Mouse (Mus musculus) left cerebral cortex, adult 8-10 months (tissue): Measurements from ENCODE around the gene Mfsd4a. TPM values are rescaled to one million over a fixed set of nuclear protein-coding genes. Genes with fewer than 3 reads are reported as not detected.
A peak's percentile ranks its signal among the peaks of the same experiment; 100 is the strongest.

Source experiments
- DNase-seq, 2 experiments: peaks; one replicate each; pipeline ENCODE4 v3.0.0; 2022; ENCODE audit warnings: low spot score in 2 of 2
- total RNA-seq, 4 experiments: library from RNA; stranded (reverse); gene quantifications; 2 replicates each; pipeline ENCODE4 v1.2.4; 2022

Mfsd4a gene
- total RNA-seq, 4 experiments from 2014 or later = 77.0 to 100 (median 85.0) TPM

DNA sequence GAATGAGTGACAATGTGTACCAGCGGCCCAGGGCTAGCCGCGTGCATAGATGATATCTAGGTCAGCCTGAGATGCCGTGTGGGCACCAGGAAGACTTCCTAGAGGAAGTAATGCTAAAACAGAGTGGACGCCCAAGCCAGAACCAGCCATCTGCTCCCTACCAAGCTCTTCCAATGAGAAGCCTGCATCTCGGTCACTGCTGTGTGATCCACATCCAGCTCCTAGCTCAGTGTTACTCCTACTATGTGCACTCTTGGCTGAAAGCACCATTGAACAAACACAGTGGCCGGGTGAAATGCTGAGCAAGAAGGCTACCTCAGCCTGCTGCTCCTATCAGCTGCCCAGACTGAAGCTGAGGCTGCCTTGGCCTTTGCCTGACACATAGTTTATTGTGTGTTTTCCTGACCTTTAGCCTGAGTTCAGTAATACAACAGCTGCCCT is 75.3 kb downstream of the Mfsd4a start:
- no peak for DNase-seq

DNA sequence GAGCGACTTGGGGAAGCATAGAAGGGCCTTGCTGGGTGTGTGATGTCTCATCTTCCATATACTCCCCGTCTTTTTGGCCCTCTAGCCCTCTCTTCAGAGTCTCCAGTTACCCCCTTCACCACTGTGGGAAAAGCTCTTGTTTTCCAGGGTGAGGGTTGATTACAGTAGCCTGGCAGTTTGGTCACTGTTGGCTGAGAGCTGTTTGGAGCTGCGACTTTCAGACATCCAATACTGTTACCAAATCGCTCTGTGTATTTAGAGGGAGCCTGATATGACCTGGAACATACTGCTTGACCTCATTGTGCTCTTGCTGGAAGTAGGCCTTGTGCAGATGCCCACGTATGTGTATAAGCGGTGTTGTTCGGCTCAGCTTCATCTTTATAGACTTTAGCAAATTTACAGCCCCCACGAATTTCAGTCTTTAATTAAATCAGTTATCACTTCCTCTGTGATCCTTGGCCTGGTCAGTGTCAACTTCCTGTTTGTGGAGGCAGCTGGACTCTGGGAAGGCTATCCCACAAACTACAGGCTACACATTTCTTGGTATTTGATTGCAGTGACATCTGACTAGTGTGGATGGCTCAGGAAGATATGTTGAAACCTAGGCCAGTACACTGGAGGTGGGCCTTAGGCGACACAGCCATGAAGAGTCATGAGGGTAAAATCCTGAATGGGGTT is 77.6 kb downstream of the Mfsd4a start:
- DNase-seq = no peak

DNA sequence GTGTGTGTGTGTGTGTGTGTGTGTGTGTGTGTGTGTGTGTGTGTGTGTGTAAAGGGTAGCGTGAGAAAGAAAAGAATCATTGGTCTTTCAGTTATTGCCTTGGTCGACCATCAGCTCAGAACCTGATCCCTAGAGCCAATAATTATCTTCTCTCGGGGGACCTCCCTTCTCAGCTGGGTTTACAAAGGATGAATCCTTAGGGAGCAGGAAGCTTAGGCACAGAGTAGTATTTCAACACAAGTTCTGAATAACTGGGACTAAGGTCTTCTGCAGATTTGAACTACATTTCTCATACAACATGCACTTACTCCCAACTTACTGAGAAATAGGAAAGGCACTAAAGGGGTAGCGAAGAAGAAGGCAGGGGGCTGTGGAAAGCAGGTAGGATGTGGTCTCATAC is 78.4 kb downstream of the Mfsd4a start:
- no peak for DNase-seq

DNA sequence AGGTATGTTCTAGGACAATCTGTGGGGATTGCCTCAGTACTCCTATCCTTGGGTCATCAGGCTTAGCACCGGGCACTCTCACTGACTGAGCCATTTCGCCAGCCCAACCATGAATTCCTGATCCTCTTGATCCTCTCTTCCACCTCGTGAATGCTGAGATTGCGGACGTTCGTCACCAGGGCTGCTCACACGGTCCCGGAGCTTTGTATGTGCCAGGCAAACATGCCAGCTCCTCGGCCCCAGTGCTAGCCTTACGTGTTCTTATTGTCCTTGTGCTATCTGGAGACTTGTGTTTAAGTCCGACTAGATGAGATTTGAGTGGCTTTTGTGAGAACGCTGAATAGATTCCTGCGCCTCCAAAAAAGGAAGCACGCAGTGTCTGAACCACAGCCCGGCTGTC is 80.4 kb downstream of the Mfsd4a start:
- DNase-seq = no peak

DNA sequence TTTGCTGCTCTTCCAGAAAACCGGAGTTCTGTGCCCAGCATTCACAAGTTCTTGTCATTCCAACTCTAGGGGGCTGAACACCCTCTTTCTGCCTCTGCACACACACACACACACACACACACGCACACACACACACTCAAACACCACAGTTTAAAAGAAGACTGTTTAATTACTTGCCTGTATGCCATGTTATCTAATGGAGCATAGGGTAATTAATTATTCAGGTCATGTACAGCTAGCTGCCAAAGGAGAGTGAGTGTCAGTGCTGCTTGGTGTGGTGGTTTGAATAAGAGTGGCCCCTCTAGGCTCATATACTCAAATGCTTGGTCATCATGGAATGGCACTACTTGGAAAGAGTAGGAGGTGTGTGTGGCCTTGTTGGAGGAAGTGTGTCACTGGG is 84.1 kb downstream of the Mfsd4a start:
- DNase-seq = no peak

DNA sequence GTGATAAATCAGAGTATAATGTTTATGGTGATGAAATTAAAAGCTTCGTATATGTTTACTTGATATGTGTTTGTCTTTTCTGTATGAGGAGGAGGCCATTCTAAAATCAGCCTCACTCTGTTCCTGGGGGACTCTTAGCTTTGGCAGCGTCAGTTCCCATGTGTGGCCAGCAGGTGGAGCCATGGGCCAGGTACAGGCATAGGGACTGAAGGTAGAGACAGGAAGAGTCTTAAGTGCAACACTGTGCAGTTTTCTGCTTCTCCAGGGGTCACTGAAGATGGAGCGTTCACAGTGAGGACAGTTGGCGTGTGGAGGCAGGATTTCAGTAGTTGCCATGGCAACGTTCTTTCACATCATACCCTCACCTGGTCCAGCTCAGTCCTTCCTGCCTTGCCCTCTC is 85.0 kb downstream of the Mfsd4a start:
- DNase-seq = peak in 1 of 2 experiments; percentile 58

DNA sequence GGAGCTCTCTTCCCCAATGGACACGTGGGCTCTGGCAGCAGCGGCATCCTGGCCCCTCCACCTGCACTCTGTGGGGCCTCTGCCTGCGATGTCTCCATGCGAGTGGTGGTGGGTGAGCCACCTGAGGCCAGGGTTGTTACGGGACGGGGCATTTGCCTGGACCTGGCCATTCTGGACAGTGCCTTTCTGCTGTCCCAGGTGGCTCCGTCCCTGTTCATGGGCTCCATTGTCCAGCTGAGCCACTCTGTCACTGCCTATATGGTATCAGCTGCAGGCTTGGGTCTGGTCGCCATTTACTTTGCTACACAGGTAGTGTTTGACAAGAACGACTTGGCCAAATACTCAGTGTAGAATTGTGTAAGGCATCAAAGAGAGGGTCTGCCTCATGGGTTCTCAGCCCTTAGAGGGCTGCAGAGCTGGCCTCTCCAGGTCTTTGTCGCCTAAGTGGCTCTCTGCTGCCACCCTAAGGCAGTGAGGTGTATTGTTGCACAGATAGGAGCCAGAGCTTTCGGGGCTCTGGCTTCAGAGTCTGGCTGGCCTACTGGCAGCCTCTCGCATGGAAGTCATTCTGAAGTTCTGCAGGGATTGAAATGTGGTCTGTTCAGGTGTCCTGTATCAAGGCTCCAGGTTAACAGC is 86.4 kb downstream of the Mfsd4a start:
- DNase-seq = peak in 1 of 2 experiments; percentile 58

DNA sequence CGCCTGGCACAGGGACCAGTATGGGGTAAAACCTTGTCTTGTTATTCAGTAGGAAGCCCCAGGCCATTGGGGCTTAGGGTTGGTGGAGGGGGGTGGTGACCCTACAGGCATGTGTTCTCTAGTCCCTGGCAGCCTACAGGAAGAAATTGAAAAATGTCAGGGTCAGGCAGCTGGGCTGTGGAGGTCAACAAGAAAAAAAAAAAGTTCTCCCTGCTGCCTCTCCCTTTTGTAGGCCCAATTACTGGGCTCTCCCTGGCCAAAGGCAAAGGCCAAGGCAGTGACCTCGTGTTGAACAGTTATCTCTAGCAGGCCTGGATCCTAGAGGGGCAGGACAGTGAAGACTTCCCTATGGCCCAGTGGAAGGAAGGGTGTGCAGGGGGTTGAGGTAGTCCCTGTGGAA is 87.4 kb downstream of the Mfsd4a start:
- DNase-seq = no peak

DNA sequence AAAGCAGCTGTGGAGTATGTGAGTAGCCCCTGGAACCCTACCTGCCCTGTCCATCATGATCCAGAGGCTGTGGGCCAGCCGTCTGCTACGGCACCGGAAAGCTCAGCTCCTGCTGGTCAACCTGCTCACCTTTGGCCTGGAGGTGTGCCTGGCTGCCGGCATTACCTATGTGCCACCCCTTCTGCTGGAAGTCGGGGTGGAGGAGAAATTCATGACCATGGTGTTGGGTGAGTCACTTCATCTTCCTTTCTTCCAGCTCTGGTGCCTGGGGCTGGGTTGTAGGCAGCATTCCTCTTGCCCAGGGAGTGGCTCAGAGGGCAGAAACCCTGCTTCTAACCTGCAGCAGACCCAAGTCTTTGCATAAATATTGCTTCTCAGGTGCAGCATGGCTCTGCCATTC is 91.0 kb downstream of the Mfsd4a start:
- no peak for DNase-seq

DNA sequence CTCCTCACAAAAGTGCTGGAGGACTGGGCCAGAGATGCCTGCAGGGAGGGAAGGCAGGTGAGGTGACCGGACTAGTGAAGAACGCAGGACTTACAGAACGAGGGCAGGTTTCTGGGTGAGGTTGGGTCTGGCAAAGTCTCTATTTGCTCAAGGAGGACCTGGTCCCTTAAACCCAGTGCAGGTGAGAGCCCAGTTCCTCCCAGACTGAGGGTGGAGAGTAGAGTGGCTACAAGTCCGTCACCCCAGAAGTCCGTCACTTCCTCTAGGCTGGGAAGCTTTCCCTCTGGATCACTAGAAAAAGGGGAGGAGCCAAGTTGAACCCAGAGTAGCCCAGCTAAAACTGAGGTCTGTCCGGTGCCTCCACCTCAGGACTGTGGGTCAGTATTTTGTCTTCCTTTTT is 93.9 kb downstream of the Mfsd4a start:
- DNase-seq = no peak

Other genes starting within 250 kb of the Mfsd4a start
- 10 to 100 TPM; 49.4 to 56.1 (median 53.7) TPM for gene Slc41a1, start 240.6 kb downstream of the Mfsd4a start, total RNA-seq
- gene Rab29, start 200.8 kb downstream of the Mfsd4a start, total RNA-seq = 1 to 10 TPM; 4.7 to 6.7 (median 6.1) TPM
- gene Nucks1, start 157.5 kb downstream of the Mfsd4a start, total RNA-seq = 100 to 1,000 TPM; 142 to 178 (median 163) TPM
- 1 to 10 TPM in 1 of 4 experiments, under 1 TPM in 3; 0.65 to 1.9 (median 0.79) TPM for gene Slc45a3, start 105.1 kb downstream of the Mfsd4a start, total RNA-seq
- 10 to 100 TPM; 54.1 to 63.5 (median 58.5) TPM for gene Elk4, start 60.5 kb downstream of the Mfsd4a start, total RNA-seq
- 10 to 100 TPM; 29.2 to 42.7 (median 35.9) TPM for gene Cdk18, start 71.6 kb upstream of the Mfsd4a start, total RNA-seq
- gene Lemd1, start 123.4 kb upstream of the Mfsd4a start, total RNA-seq = 1 to 10 TPM; 7.0 to 9.5 (median 8.1) TPM
- gene AC124108.1, start 123.4 kb upstream of the Mfsd4a start, total RNA-seq = 1 to 10 TPM; 4.6 to 5.7 (median 4.7) TPM
- not detected for gene Gm10188, start 161.7 kb upstream of the Mfsd4a start, total RNA-seq
- 10 to 100 TPM; 12.3 to 15.1 (median 13.6) TPM for gene Klhdc8a, start 230.6 kb upstream of the Mfsd4a start, total RNA-seq
- 1 to 10 TPM in 3 of 4 experiments, under 1 TPM in 1; 0.81 to 1.7 (median 1.3) TPM for gene Nuak2, start 248.1 kb upstream of the Mfsd4a start, total RNA-seq